Mouse (Mus musculus) hindbrain, embryonic 13.5 days (tissue): Measurements from ENCODE around the gene Chrna9. TPM values are rescaled to one million over a fixed set of nuclear protein-coding genes. Genes with fewer than 3 reads are reported as not detected.
"Not testable (repeated sequence)": the region's sequence is repeated elsewhere in the genome, so short reads cannot be mapped to it uniquely, and the experiment has no call there.

Experiments
- ATAC-seq: fragments of 200-750 bp; cut with Nextera tagmentation; 2 replicates; pipeline ENCODE4 v1.8.0; 2017; ENCODE audit warnings: moderate TSS enrichment; ENCODE audit not compliant: low FRiP score
- H3K27ac ChIP-seq: fragments of 300-500 bp; sonication (generic); 2 replicates; pipeline ENCODE4 v1.5.1; 2015; ENCODE audit warnings: inconsistent platforms, mild to moderate bottlenecking, moderate library complexity
- H3K27me3 ChIP-seq: fragments of 300-500 bp; sonication (generic); 2 replicates; pipeline ENCODE4 v1.6.1; 2015; ENCODE audit warnings: mild to moderate bottlenecking, inconsistent platforms
- H3K36me3 ChIP-seq: fragments of 300-500 bp; sonication (generic); 2 replicates; pipeline ENCODE4 v1.6.1; 2015; ENCODE audit warnings: mild to moderate bottlenecking, inconsistent platforms
- H3K4me1 ChIP-seq: fragments of 300-500 bp; sonication (generic); replicated peaks from 2 replicates; pipeline ENCODE4 v1.6.1; 2015; ENCODE audit warnings: inconsistent platforms
- H3K4me2 ChIP-seq: fragments of 300-500 bp; sonication (generic); 2 replicates; pipeline ENCODE4 v1.6.1; 2015; ENCODE audit warnings: inconsistent platforms, mild to moderate bottlenecking, moderate library complexity
- H3K4me3 ChIP-seq: fragments of 300-500 bp; sonication (generic); 2 replicates; pipeline ENCODE4 v1.5.1; 2015; ENCODE audit warnings: mild to moderate bottlenecking, inconsistent platforms
- H3K9ac ChIP-seq: fragments of 300-500 bp; sonication (generic); 2 replicates; pipeline ENCODE4 v1.6.1; 2015; ENCODE audit warnings: mild to moderate bottlenecking, inconsistent platforms
- H3K9me3 ChIP-seq: fragments of 300-500 bp; sonication (generic); 2 replicates; pipeline ENCODE4 v1.6.1; 2016; ENCODE audit warnings: inconsistent platforms
- WGBS: fragments of 180-500 bp; shearing (Covaris S2); methylation state at CpG from one replicate; pipeline ENCODE4 v1.1.7; 2015; 5-methylcytosine and 5-hydroxymethylcytosine counted together
- polyA plus RNA-seq: library from polyadenylated mRNA; unstranded; fragments of >200 nt; fragmentation: Nextera tagmentation; extraction: Ambion mirVana; gene quantifications from 2 replicates; pipeline ENCODE4 v1.2.1, GENCODE M21; 2015

The Chrna9 gene
- polyA plus RNA-seq, 1 experiment from 2014 or later = not detected

DNA sequence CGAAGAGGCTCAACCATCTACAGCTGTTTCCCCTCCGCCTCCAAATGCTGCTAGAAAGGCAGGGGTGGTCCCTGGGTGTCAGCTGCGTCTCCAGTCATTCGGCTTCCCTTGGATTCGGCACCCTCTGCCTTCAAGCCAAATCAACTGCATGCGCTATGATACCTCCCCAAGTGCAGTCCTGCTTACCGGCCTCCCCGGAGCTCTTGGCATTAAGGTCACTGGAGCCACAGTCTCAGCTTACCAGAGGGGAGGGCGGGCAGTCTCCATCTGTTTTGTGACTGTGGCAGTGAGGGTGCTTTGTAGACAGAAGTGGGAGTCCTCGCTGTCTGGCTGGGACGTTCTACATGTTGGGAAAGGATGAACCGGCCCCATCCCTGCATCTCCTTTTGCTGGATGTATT lies 32.4 kb downstream of the Chrna9 start:
- no peak overlapping the region for H3K4me2 ChIP-seq
- no peak overlapping the region for H3K9ac ChIP-seq
- 58% methylated on average over 12 of the region's 12 CpGs for WGBS
- H3K9me3 ChIP-seq = no peaks in the 10 kb centered on the region
- no peak overlapping the region for H3K4me3 ChIP-seq
- no peaks in the 10 kb centered on the region for H3K27me3 ChIP-seq
- no peaks in the 10 kb centered on the region for H3K4me1 ChIP-seq
- H3K36me3 ChIP-seq = no peaks in the 10 kb centered on the region
- no peak for ATAC-seq
- no peak overlapping the region for H3K27ac ChIP-seq

DNA sequence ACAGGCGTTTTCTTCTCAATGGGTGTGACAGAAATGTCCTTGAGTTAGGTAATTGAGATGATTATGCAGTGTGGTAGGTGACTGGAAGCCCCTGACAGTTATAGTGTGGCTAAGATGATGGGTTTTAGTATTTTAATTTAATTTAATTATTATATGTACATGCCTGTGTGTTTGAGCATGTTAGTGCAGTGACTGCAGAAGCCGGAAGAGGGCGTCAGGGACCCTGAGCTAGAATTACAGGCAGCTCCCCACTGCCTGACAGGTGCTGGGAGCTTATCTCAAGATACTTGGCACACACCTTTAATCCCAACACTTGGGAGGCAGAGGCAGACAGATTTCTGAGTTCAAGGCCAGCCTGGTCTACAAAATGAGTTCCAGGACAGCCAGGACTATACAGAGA lies 33.3 kb downstream of the Chrna9 start:
- Histone ChIP-seq H3K27me3 (no peaks in the 10 kb centered on the region), H3K9me3 (no peaks in the 10 kb centered on the region), H3K4me2 (no peak overlapping the region), H3K4me3 (no peak overlapping the region), H3K36me3 (no peaks in the 10 kb centered on the region), H3K27ac (no peak overlapping the region), H3K9ac (no peak overlapping the region), H3K4me1 (no peaks in the 10 kb centered on the region)
- no peak for ATAC-seq
- 93% methylated on average over 3 of the region's 3 CpGs for WGBS

DNA sequence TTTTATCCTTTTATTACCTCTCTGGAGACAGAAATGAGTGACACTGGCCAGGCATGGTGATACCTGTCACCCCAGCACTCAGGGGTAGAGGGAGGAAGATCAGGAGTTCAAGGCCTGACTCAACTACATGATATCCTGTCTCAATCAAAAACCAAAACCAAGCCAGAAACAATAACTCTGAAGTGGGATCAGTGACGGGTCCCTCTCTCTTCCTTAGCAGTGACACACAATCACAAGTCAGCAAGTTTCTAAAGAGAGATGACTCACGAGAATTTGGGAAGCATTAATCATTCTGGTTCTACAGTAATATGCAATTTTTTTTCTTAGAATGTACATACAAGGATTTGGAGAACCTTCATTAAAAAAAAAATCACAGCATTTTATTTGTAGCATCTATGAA lies 38.5 kb downstream of the Chrna9 start:
- no peak overlapping the region for H3K4me3 ChIP-seq
- H3K4me2 ChIP-seq = no peak overlapping the region
- H3K36me3 ChIP-seq = no peaks in the 10 kb centered on the region
- no peaks in the 10 kb centered on the region for H3K4me1 ChIP-seq
- H3K9ac ChIP-seq = no peak overlapping the region
- H3K27ac ChIP-seq = no peak overlapping the region
- WGBS = 72% methylated on average over 2 of the region's 2 CpGs
- H3K27me3 ChIP-seq = no peaks in the 10 kb centered on the region
- no peak for ATAC-seq
- no peaks in the 10 kb centered on the region for H3K9me3 ChIP-seq

DNA sequence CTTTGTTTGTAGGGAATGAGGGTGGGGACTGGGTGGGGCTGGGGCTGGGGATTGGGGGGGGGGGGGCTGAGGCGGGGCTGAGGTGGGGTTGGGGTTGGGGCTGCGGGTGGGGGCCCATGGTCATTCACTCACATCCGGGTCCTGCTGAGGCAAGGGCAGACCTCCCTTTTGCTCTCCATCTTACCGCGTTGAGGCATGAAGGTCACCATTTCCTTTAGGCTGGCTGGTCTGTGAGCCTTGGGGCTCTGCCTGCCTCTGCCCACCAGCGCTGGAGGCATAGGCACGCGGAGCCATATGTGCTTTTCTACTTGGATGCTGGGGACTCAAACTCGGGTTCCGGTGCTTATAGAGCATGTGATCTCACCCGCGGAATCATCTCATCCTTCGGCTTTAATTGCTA lies 41.0 kb downstream of the Chrna9 start:
- no peaks in the 10 kb centered on the region for H3K9me3 ChIP-seq

DNA sequence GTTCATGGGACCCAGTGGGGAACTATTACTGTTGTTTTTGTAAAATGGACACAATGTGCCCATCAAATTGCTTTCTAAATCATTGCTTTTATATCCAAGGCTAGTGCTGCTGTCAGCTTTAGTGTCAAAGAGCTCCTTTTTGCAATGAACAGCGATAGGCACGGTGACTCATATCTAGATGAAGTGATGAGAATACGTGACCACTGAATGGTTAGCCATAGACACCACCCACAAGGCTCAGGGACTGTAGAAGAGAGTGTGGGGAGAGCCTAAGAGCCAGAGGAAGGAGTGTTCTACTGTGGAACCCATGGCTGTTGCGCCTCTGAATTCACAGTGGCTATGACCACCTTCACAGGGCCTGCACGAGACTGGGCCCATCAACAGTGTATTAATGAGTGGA lies 51.7 kb downstream of the Chrna9 start:
- no peak overlapping the region for H3K4me3 ChIP-seq
- no peaks in the 10 kb centered on the region for H3K4me1 ChIP-seq
- H3K27me3 ChIP-seq = no peaks in the 10 kb centered on the region
- no peaks in the 10 kb centered on the region for H3K9me3 ChIP-seq
- H3K4me2 ChIP-seq = no peak overlapping the region
- no peak overlapping the region for H3K9ac ChIP-seq
- H3K36me3 ChIP-seq = no peaks in the 10 kb centered on the region
- no peak for ATAC-seq
- WGBS = 92% methylated on average over 5 of the region's 5 CpGs
- H3K27ac ChIP-seq = no peak overlapping the region

More for the DNA sequence above, 41.0 kb downstream of the Chrna9 start:
- Histone ChIP-seq H3K36me3 (no peaks in the 10 kb centered on the region), H3K9ac (no peak overlapping the region), H3K4me2 (no peak overlapping the region), H3K4me3 (no peak overlapping the region), H3K27me3 (no peaks in the 10 kb centered on the region), H3K27ac (no peak overlapping the region), H3K4me1 (no peaks in the 10 kb centered on the region)
- no peak for ATAC-seq
- WGBS = 91% methylated on average over 13 of the region's 13 CpGs

DNA sequence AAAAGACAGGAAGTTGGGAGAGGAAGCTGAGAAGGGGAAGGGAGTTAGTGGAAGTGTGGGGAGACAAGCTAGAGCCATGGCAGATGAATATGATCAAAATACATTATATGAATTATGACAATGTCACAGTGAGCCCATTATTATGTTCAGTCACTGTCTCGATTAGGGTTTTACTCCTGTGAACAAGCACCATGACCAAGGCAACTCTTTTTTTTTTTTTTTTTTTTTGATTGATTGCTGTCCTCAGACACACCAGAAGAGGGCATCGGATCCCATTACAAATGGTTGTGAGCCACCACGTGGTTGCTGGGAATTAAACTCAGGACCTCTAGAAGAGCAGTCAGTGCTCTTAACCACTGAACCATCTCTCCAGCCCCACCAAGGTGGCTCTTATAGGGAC lies 52.3 kb downstream of the Chrna9 start:
- not testable (repeated sequence) for H3K4me2 ChIP-seq, H3K27me3 ChIP-seq, H3K9me3 ChIP-seq, ATAC-seq, H3K9ac ChIP-seq, H3K4me3 ChIP-seq, H3K4me1 ChIP-seq, H3K27ac ChIP-seq, H3K36me3 ChIP-seq
- WGBS = 73% methylated on average over 3 of the region's 3 CpGs

DNA sequence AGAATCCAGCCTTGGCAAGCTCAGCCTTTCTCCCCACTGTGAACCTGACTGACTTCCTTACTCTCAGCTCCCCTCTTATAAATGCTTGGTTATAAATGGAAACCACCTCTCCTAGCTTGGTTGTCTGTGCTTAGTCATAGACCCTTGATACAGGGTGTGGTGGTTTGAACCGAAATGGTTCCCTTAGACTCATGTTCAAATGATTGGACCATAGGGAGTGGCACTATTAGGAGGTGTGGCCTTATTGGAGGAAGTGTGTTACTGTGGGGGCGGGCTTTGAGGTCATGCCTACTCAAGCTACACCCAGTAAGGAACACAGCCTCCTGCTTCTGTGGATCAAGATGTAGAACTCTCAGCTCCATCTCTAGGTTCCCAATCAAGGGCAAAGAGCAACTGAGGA lies 56.5 kb downstream of the Chrna9 start:
- 89% methylated on average over 2 of the region's 2 CpGs for WGBS
- Histone ChIP-seq H3K4me2 (no peak overlapping the region), H3K9ac (no peak overlapping the region), H3K4me3 (no peak overlapping the region), H3K36me3 (no peaks in the 10 kb centered on the region), H3K27ac (no peak overlapping the region), H3K4me1 (no peaks in the 10 kb centered on the region; the same call in 1 of the 2 replicates), H3K27me3 (no peaks in the 10 kb centered on the region), H3K9me3 (no peaks in the 10 kb centered on the region)
- no peak for ATAC-seq

DNA sequence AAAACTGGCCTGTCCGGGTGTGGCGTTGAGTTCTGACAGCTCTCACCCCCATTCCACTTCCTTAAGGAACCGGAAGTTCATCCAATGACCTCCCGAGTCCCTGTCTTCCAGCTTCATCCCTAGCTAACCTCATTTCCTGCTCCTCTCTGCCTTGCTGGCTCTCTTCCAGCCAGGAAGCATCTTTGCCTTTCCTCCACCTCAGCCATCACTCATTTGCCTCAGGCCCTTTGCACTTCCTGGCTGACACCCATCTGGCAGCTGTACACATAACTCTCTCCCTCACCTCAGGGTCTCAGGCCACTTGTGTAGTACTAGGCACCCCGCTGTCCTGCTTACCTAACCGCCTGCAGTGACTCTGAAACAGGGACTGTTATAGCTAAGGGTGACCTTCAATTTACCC lies 59.9 kb downstream of the Chrna9 start:
- H3K4me3 ChIP-seq = no peak overlapping the region
- no peaks in the 10 kb centered on the region for H3K27me3 ChIP-seq
- no peak overlapping the region for H3K27ac ChIP-seq
- H3K36me3 ChIP-seq = no peaks in the 10 kb centered on the region
- no peak overlapping the region for H3K4me2 ChIP-seq
- no peaks in the 10 kb centered on the region; the same call in 1 of the 2 replicates for H3K4me1 ChIP-seq
- 89% methylated on average over 6 of the region's 6 CpGs for WGBS
- H3K9me3 ChIP-seq = no peaks in the 10 kb centered on the region
- no peak overlapping the region for H3K9ac ChIP-seq
- ATAC-seq = no peak

DNA sequence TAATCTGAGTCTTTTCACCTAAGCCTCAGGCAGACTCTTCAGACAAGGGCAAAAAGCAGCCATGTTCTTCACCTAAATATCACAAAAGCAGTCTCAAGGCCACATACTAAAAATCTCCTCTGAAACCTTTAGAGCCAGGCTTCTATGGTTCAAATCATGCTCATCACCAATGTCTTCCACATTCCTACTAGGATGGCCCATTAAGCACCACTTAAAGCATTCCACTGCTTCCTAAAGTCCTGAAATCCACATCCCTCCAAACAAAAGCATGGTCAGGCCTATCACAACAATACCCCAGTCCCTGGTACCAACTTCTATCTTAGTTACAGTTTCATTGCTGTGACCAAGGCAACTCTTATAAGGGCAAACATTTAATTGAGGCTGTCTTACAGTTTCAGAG lies 63.1 kb downstream of the Chrna9 start:
- Histone ChIP-seq H3K4me2 (no peak overlapping the region), H3K9ac (no peak overlapping the region), H3K36me3 (no peaks in the 10 kb centered on the region), H3K4me1 (no peaks in the 10 kb centered on the region; the same call in 1 of the 2 replicates), H3K27ac (no peak overlapping the region), H3K27me3 (no peaks in the 10 kb centered on the region), H3K4me3 (no peak overlapping the region), H3K9me3 (no peaks in the 10 kb centered on the region)
- no peak for ATAC-seq

DNA sequence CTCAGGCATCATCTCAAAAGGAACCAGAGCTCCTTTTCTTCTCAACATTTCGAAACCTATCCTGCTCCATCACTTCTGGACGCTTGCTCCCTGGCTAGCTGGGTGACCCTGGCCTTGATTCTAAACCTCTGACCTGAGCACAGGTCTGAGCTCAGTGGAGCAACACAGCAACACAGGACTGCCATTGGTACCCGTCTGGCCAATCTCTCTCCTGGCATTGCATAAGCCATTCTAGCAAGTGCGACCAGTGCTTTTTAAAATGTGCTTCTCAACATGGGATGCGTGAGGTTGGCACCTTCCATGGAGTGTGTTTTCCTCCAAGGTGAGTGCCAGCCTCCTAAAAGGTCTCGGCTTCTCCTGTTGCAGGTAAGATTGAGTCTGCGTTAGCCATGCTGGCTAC lies 64.4 kb downstream of the Chrna9 start:
- no peak for ATAC-seq
- H3K9ac ChIP-seq = no peak overlapping the region
- H3K4me1 ChIP-seq = no peaks in the 10 kb centered on the region; the same call in 1 of the 2 replicates
- H3K9me3 ChIP-seq = no peaks in the 10 kb centered on the region
- H3K36me3 ChIP-seq = no peaks in the 10 kb centered on the region
- H3K4me3 ChIP-seq = no peak overlapping the region
- no peak overlapping the region for H3K27ac ChIP-seq
- no peak overlapping the region for H3K4me2 ChIP-seq
- 94% methylated on average over 7 of the region's 7 CpGs for WGBS
- no peaks in the 10 kb centered on the region for H3K27me3 ChIP-seq

DNA sequence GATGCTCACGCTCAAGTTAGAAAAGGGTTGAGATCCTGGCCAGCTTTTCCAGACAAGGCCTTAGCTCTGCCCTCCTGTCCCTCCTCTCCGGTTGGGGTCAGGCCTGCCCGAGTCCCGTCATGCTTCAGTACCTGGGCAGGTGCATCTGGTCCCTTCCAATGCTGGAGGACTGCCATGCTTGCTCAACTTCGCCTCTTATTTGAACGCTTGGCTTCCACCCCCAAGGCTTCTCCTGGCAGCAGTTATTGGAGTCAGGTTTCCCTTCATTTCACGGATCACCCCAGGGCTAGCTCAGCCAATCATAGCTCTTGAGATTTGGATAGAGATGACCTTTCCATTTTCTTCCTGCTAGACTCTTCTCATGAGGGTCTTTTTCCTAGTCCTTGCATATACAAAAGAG lies 65.4 kb downstream of the Chrna9 start:
- Histone ChIP-seq H3K27me3 (no peaks in the 10 kb centered on the region), H3K9me3 (no peaks in the 10 kb centered on the region), H3K4me3 (no peak overlapping the region), H3K9ac (no peak overlapping the region), H3K27ac (no peak overlapping the region), H3K4me1 (no peaks in the 10 kb centered on the region; the same call in 1 of the 2 replicates), H3K36me3 (no peaks in the 10 kb centered on the region), H3K4me2 (no peak overlapping the region)
- WGBS = 86% methylated on average over 7 of the region's 7 CpGs
- no peak for ATAC-seq

DNA sequence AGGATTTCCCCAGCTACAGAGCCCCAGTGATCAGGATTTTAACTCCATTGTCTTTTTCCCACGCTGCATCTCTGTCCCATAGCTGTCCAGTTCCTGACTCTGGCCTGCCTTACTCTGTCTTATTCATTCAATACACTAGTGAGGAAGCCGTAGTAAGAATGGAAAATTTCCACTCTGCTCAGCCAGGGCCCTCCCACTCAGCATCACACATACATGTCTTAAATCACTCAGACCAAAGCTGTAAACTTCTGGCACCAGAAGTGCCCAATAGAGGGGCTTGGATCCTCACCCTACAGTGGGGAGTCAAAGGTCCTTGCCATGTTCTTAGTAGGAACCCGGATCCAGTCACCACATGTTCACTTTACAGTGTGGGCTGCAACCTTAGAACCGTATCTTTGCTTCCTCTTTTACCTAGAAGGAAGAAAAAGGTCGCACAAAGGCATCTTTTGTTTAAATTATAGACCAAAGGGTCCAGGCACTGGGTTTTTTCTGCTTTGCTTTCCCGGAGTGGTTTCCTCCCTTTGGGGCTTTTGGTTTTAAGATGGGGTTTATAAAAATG lies 65.9 kb downstream of the Chrna9 start:
- H3K9me3 ChIP-seq = no peaks in the 10 kb centered on the region
- no peaks in the 10 kb centered on the region for H3K4me1 ChIP-seq
- no peaks in the 10 kb centered on the region for H3K27me3 ChIP-seq
- no peak overlapping the region for H3K4me3 ChIP-seq
- H3K27ac ChIP-seq = no peak overlapping the region
- 79% methylated on average over 6 of the region's 6 CpGs for whole genome bisulfite sequencing
- H3K9ac ChIP-seq = no peak overlapping the region
- no peaks in the 10 kb centered on the region for H3K36me3 ChIP-seq
- ATAC-seq = no peak
- no peak overlapping the region for H3K4me2 ChIP-seq

DNA sequence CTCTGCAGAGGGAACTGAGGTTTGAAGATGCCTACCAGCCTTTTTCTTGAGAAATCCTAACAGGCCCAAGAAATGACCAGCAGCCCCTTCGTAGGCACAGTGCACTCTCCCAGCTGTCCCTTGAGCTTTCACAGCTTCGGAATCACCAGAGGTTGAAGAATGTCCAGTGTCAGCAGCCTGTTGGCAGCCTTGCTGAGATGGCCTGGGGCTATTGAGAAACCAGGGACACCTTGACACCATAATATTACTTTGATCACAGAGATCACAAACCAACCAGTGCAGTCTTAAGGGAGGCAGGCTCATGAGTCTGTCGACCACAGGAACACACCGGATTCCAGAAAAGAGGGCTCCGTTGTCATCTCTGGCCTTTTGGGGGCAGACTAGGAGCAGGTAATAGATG lies 66.5 kb downstream of the Chrna9 start:
- H3K27ac ChIP-seq = no peak overlapping the region
- no peak overlapping the region for H3K4me3 ChIP-seq
- 73% methylated on average over 5 of the region's 5 CpGs for WGBS
- H3K27me3 ChIP-seq = no peaks in the 10 kb centered on the region
- H3K36me3 ChIP-seq = no peaks in the 10 kb centered on the region
- no peaks in the 10 kb centered on the region for H3K4me1 ChIP-seq
- ATAC-seq = no peak
- no peak overlapping the region for H3K4me2 ChIP-seq
- H3K9me3 ChIP-seq = no peaks in the 10 kb centered on the region
- no peak overlapping the region for H3K9ac ChIP-seq
